Mouse (Mus musculus): ENCODE measurements around the gene Gm12886. TPM values are rescaled to one million over a fixed set of nuclear protein-coding genes. Genes with fewer than 3 reads are reported as not detected.

Gm12886 gene
- polyA plus RNA-seq (2017; shearing (Covaris generic)): not detected

DNA sequence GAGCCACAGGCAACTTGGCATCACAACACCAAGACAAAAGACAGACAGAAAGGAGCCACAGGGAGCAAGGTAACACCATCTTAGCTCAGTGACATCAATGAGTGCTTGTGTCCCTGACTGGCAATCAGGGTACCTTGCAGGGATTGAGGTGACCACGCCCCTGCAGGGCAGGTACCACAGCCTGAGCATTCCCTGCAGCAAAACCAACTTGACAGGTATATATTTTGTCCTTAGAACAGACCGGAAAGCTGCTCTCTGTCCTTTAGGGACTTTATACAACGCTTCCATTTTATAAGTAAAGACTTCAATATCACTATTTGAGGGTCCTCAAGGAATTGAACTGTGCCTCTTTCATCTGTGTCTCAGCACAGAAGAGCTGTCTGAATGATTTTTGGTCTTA is at the start of gene Gm12886:
Gene Gm12886, minus strand, starts transcription at position 101 of the 400 bp plus-strand sequence.

Other genes starting within 250 kb of the Gm12886 start
- gene Rlf, start 208.0 kb downstream of the Gm12886 start, polyA plus RNA-seq (2017; shearing (Covaris generic)): 10 to 100 TPM; 33.5 to 34.6 TPM
- gene Gm12888, start 98.2 kb downstream of the Gm12886 start, polyA plus RNA-seq (2017; shearing (Covaris generic)): not detected
- gene Gm12887, start 199.0 kb upstream of the Gm12886 start, polyA plus RNA-seq (2017; shearing (Covaris generic)): not detected